ENCODE assay signal across 9 mouse cellular contexts in genomic region chr4:136312616-136313015, GRCm38 (mm10). TPM values are rescaled to one million over a fixed set of nuclear protein-coding genes. Genes with fewer than 3 reads are reported as not detected.
DNase-seq lines count a peak whose midpoint lies in the region; ATAC-seq and TF ChIP-seq lines count a peak whose summit lies in the region.
"Had no signal": no experiment of that assay in that cellular context is flagged by ENCODE, and none has a peak within 500 bp of the region (broad histone marks: within the 10 kb centered on the region; RNA-seq: fewer than 3 reads in every experiment).

No protein-coding gene starts in this region.

- peak overlapping the region; percentile 75 for H3K4me2 ChIP-seq in lung, postnatal 0 days (replicated peaks; ENCODE audit: low read depth, low read length)
- peak overlapping the region; percentile 62 for H3K4me2 ChIP-seq in limb, embryonic 11.5 days (ENCODE audit: low read depth, severe bottlenecking)
- H3K4me2 ChIP-seq in stomach, embryonic 14.5 days (replicated peaks; ENCODE audit: low read depth, low read length) = peak overlapping the region; percentile 77

- no peak overlapping the region for H3K9ac ChIP-seq in lung, postnatal 0 days (replicated peaks; ENCODE audit: low read depth)
- H3K9ac ChIP-seq in limb, embryonic 11.5 days (ENCODE audit: low read length) = no peak overlapping the region
- peak overlapping the region; percentile 15; the same call in 1 of the 2 replicates for H3K9ac ChIP-seq in stomach, embryonic 14.5 days (replicated peaks; ENCODE audit: low read depth, low read length)

- H3K36me3 ChIP-seq in lung, postnatal 0 days (ENCODE audit: insufficient read depth, low read length) = 0 out of 2 replicates have a peak, but pooled peaks cover 4% of the 10 kb centered on the region
- H3K36me3 ChIP-seq in limb, embryonic 11.5 days (ENCODE audit: control insufficient read depth, insufficient read depth, low read length) = peaks cover 2% of the 10 kb centered on the region; the same call in 1 of the 2 replicates
- H3K36me3 ChIP-seq in stomach, embryonic 14.5 days (ENCODE audit: control insufficient read depth, insufficient read depth, low read length) = peaks cover 11% of the 10 kb centered on the region

- peaks cover 6% of the 10 kb centered on the region; the same call in 1 of the 2 replicates for H3K4me1 ChIP-seq in cerebellum, adult 2 months (ENCODE audit: control insufficient read depth, insufficient read depth, low read length)
- peaks cover 8% of the 10 kb centered on the region for H3K4me1 ChIP-seq in lung, postnatal 0 days (ENCODE audit: insufficient read depth, low read depth, low read length)
- peaks cover 9% of the 10 kb centered on the region for H3K4me1 ChIP-seq in limb, embryonic 11.5 days (ENCODE audit: control insufficient read depth, insufficient read depth, low read length)
- H3K4me1 ChIP-seq in stomach, embryonic 14.5 days (ENCODE audit: control insufficient read depth, insufficient read depth, low read length) = peaks cover 26% of the 10 kb centered on the region

- ATAC-seq in lung, postnatal 0 days = no peak
- no peak for ATAC-seq in limb, embryonic 11.5 days (ENCODE audit: insufficient number of reproducible peaks, low FRiP score, low TSS enrichment, low read depth)
- no peak for ATAC-seq in stomach, embryonic 14.5 days (ENCODE audit: insufficient number of reproducible peaks, insufficient read depth, low FRiP score, low read depth)

- no peak for TF ChIP-seq POLR2A in cerebellum, adult 2 months (IDR thresholded peaks at IDR 0.05; ENCODE audit: borderline replicate concordance, insufficient read depth, low read length)

- DNase-seq in cerebellum, adult 2 months = no peak
- DNase-seq in cerebellum, adult 11 months = no peak
- peak; percentile 28 for DNase-seq in lung, postnatal 0 days (ENCODE audit: low spot score)
- no peak for DNase-seq in lung, postnatal 10 days
- no peak for DNase-seq in limb, embryonic 11.5 days (ENCODE audit: low spot score)
- no peak for DNase-seq in spleen, adult 18-20 months
- DNase-seq in frontal cortex, postnatal 36 days (ENCODE audit: low spot score in 2 of 2) = no peak
- DNase-seq: left cerebral cortex, postnatal 4 days had no signal

- 8% methylated on average over 4 of the region's 4 CpGs for WGBS in cerebellum, adult 2 months
- WGBS in lung, postnatal 0 days = 6% methylated on average over 4 of the region's 4 CpGs
- 34% methylated on average over 4 of the region's 4 CpGs for WGBS in limb, embryonic 11.5 days
- 8% methylated on average over 4 of the region's 4 CpGs for WGBS in stomach, embryonic 14.5 days

- no peak for TF ChIP-seq CTCF in cerebellum, adult 2 months (IDR thresholded peaks at IDR 0.05; ENCODE audit: borderline replicate concordance, insufficient read depth, low read depth, low read length)
- no peak for TF ChIP-seq CTCF in lung, postnatal 0 days (IDR thresholded peaks at IDR 0.05)

- H3K9me3 ChIP-seq in lung, postnatal 0 days (ENCODE audit: low read length) = no peaks in the 10 kb centered on the region
- no peaks in the 10 kb centered on the region for H3K9me3 ChIP-seq in limb, embryonic 11.5 days (ENCODE audit: control insufficient read depth, low read length)
- no peaks in the 10 kb centered on the region for H3K9me3 ChIP-seq in stomach, embryonic 14.5 days (ENCODE audit: control insufficient read depth, low read depth, low read length)

- H3K27me3 ChIP-seq in cerebellum, adult 2 months (ENCODE audit: control insufficient read depth, insufficient read depth, low read length) = no peaks in the 10 kb centered on the region
- no peaks in the 10 kb centered on the region for H3K27me3 ChIP-seq in lung, postnatal 0 days (replicated peaks; ENCODE audit: insufficient read depth, low read length)
- no peaks in the 10 kb centered on the region for H3K27me3 ChIP-seq in limb, embryonic 11.5 days (ENCODE audit: control insufficient read depth, insufficient read depth, low read length)
- no peaks in the 10 kb centered on the region for H3K27me3 ChIP-seq in stomach, embryonic 14.5 days (ENCODE audit: control insufficient read depth, insufficient read depth, low read length)

- H3K4me3 ChIP-seq in cerebellum, adult 2 months (replicated peaks; ENCODE audit: insufficient read depth, low read depth, low read length) = peak overlapping the region; percentile 14
- H3K4me3 ChIP-seq in lung, postnatal 0 days (ENCODE audit: low read depth, low read length) = peak overlapping the region; percentile 97; the same call in 1 of the 2 replicates
- peak overlapping the region; percentile 100 for H3K4me3 ChIP-seq in limb, embryonic 11.5 days (ENCODE audit: low read depth, low read length)
- H3K4me3 ChIP-seq in stomach, embryonic 14.5 days (ENCODE audit: low read depth, low read length) = peak overlapping the region; percentile 98

- no peak for TF ChIP-seq EP300 in lung, postnatal 0 days (IDR thresholded peaks at IDR 0.05)

- H3K27ac ChIP-seq in cerebellum, adult 2 months (ENCODE audit: insufficient read depth, low read length) = no peak overlapping the region
- H3K27ac ChIP-seq in lung, postnatal 0 days (ENCODE audit: low read length) = 0 out of 2 replicates have a peak overlapping the region, but pooled peaks have one; percentile 20
- H3K27ac ChIP-seq in limb, embryonic 11.5 days (replicated peaks; ENCODE audit: low read depth, low read length) = no peak overlapping the region
- H3K27ac ChIP-seq in stomach, embryonic 14.5 days (ENCODE audit: low read length) = no peak overlapping the region

RNA-seq across cellular contexts. Expression of gene Hnrnpr, which starts 1.9 kb away (rescaled TPM):
- 54.8 and 57.8 TPM in 2 replicates for polyA plus RNA-seq in cerebellum, adult 2 months (2012; rRNA removed)
- 82.2 and 82.9 TPM in 2 replicates for polyA plus RNA-seq in lung, postnatal 0 days (2015; fragmentation: Nextera tagmentation; extraction: Ambion mirVana)
- polyA plus RNA-seq in limb, embryonic 11.5 days (2014; fragmentation: Nextera tagmentation; extraction: Ambion mirVana) = 192 and 196 TPM in 2 replicates
- polyA plus RNA-seq in stomach, embryonic 14.5 days (2014; fragmentation: Nextera tagmentation; extraction: Ambion mirVana) = 157 and 164 TPM in 2 replicates

RNA-seq across cellular contexts. Expression of gene Zfp46, which starts 28.1 kb away (rescaled TPM):
- polyA plus RNA-seq in cerebellum, adult 2 months (2012; rRNA removed) = 26.3 and 29.8 TPM in 2 replicates
- polyA plus RNA-seq in lung, postnatal 0 days (2015; fragmentation: Nextera tagmentation; extraction: Ambion mirVana) = 18.4 and 21.0 TPM in 2 replicates
- 25.3 and 26.0 TPM in 2 replicates for polyA plus RNA-seq in limb, embryonic 11.5 days (2014; fragmentation: Nextera tagmentation; extraction: Ambion mirVana)
- 24.7 and 25.1 TPM in 2 replicates for polyA plus RNA-seq in stomach, embryonic 14.5 days (2014; fragmentation: Nextera tagmentation; extraction: Ambion mirVana)

Comparison
In these comparisons a context has a peak if more than half of its experiments do, and no peak if none do; other contexts are left out.
1. H3K4me3 ChIP-seq: peak in every context shown above with its lines; median percentile 100 in limb, embryonic 11.5 days; 98 in stomach, embryonic 14.5 days; 97 in lung, postnatal 0 days; 14 in cerebellum, adult 2 months.